ENCODE assay signal across 12 mouse cellular contexts in genomic region chr4:126228144-126228543, GRCm38 (mm10). TPM values are rescaled to one million over a fixed set of nuclear protein-coding genes. Genes with fewer than 3 reads are reported as not detected.
DNase-seq lines count a peak whose midpoint lies in the region; ATAC-seq and TF ChIP-seq lines count a peak whose summit lies in the region.
"Had no signal": no experiment of that assay in that cellular context is flagged by ENCODE, and none has a peak within 500 bp of the region (broad histone marks: within the 10 kb centered on the region; RNA-seq: fewer than 3 reads in every experiment).

No protein-coding gene starts in this region.

- TF ChIP-seq CTCF in liver, postnatal 0 days (IDR thresholded peaks at IDR 0.05; ENCODE audit: low read depth), result no peak

- peak; percentile 48 for DNase-seq in cerebellum, adult 9-10 months
- DNase-seq in cerebellum, postnatal 14 days, result no peak
- DNase-seq in heart, adult 9 months (ENCODE audit: low spot score in 2 of 2), result no peak
- DNase-seq in liver, postnatal 0 days, result no peak
- no peak for DNase-seq in spleen, postnatal 14 days (ENCODE audit: low spot score in 2 of 2)
- DNase-seq: liver had no signal

- H3K9me3 ChIP-seq in heart, embryonic 14.5 days (ENCODE audit: control insufficient read depth, low read length), result no peaks in the 10 kb centered on the region
- H3K9me3 ChIP-seq in liver, postnatal 0 days (ENCODE audit: low read length), result no peaks in the 10 kb centered on the region
- H3K9me3 ChIP-seq in liver, embryonic 12.5 days (replicated peaks), result no peaks in the 10 kb centered on the region
- H3K9me3 ChIP-seq: embryonic facial prominence, embryonic 13.5 days; G1E had no signal

- no peak for ATAC-seq in heart, embryonic 14.5 days (ENCODE audit: insufficient number of reproducible peaks, insufficient read depth, low FRiP score, low read depth)
- no peak for ATAC-seq in liver, postnatal 0 days
- ATAC-seq in liver, embryonic 12.5 days, result no peak
- ATAC-seq: inflammation-experienced regulatory T-cells, adult 6 months had no signal

- no peaks in the 10 kb centered on the region for H3K27me3 ChIP-seq in heart, embryonic 14.5 days (ENCODE audit: control insufficient read depth, insufficient read depth, low read length)
- no peaks in the 10 kb centered on the region for H3K27me3 ChIP-seq in liver, postnatal 0 days (ENCODE audit: insufficient read depth, low read length)
- H3K27me3 ChIP-seq in liver, embryonic 12.5 days (replicated peaks), result peaks cover 15% of the 10 kb centered on the region; the same call in 1 of the 2 replicates
- H3K27me3 ChIP-seq in myocyte (ENCODE audit: control insufficient read depth, insufficient read depth, insufficient read length), result no peaks in the 10 kb centered on the region
- H3K27me3 ChIP-seq: embryonic facial prominence, embryonic 13.5 days had no signal

- no peak for TF ChIP-seq POLR2A in myocyte (IDR thresholded peaks at IDR 0.05; ENCODE audit: insufficient read length, low read depth)

- peaks cover 0 to 7% of the 10 kb centered on the region in 2 experiments; a peak in 1 of 4 replicates for H3K4me1 ChIP-seq in heart, embryonic 14.5 days (ENCODE audit: control insufficient read depth in 2 of 2, insufficient read depth in 2 of 2, low read length in 2 of 2)
- H3K4me1 ChIP-seq in liver, postnatal 0 days (ENCODE audit: insufficient read depth), result peaks cover 5% of the 10 kb centered on the region; the same call in 1 of the 2 replicates
- H3K4me1 ChIP-seq in liver, embryonic 12.5 days, result no peaks in the 10 kb centered on the region

- TF ChIP-seq EP300 in liver, postnatal 0 days (IDR thresholded peaks at IDR 0.05; ENCODE audit: low read depth), result no peak

- no peak overlapping the region for H3ac ChIP-seq in myocyte (ENCODE audit: control insufficient read depth, insufficient read length)

- WGBS in heart, embryonic 14.5 days, result 35% methylated on average over 5 of the region's 5 CpGs
- WGBS in liver, postnatal 0 days (ENCODE audit: insufficient replicate concordance), result 40% methylated on average over 5 of the region's 5 CpGs
- 41% methylated on average over 5 of the region's 5 CpGs for WGBS in liver, embryonic 12.5 days (ENCODE audit: insufficient replicate concordance)

- H3K4me3 ChIP-seq in heart, embryonic 14.5 days (ENCODE audit: control insufficient read depth in 1 of 2, insufficient read depth in 1 of 2, low read depth in 1 of 2, low read length in 2 of 2), result no peak overlapping the region
- no peak overlapping the region for H3K4me3 ChIP-seq in liver, postnatal 0 days (ENCODE audit: low read depth, low read length)
- H3K4me3 ChIP-seq in liver, embryonic 12.5 days, result no peak overlapping the region
- H3K4me3 ChIP-seq in myocyte, result peak overlapping the region; percentile 0

- no peak overlapping the region for H3K9ac ChIP-seq in heart, embryonic 14.5 days (ENCODE audit: low read length)
- H3K9ac ChIP-seq in liver, postnatal 0 days (replicated peaks), result no peak overlapping the region
- no peak overlapping the region for H3K9ac ChIP-seq in liver, embryonic 12.5 days

- H3K36me3 ChIP-seq in heart, embryonic 14.5 days (ENCODE audit: control insufficient read depth, insufficient read depth, low read length), result peaks cover 35% of the 10 kb centered on the region
- H3K36me3 ChIP-seq in liver, postnatal 0 days (replicated peaks; ENCODE audit: insufficient read depth, low read length), result peaks cover 20% of the 10 kb centered on the region
- H3K36me3 ChIP-seq in liver, embryonic 12.5 days, result peaks cover 25% of the 10 kb centered on the region
- peaks cover 32% of the 10 kb centered on the region for H3K36me3 ChIP-seq in myocyte (ENCODE audit: control insufficient read depth, insufficient read depth)

- 0 out of 4 replicates have a peak overlapping the region, but pooled peaks have one; percentile 9 to 64 for H3K27ac ChIP-seq in heart, embryonic 14.5 days (replicated peaks in 1 of 2; ENCODE audit: control insufficient read depth in 1 of 2, insufficient read depth in 1 of 2, low read depth in 2 of 2, low read length in 2 of 2)
- H3K27ac ChIP-seq in liver, postnatal 0 days (ENCODE audit: low read depth), result peak overlapping the region; percentile 22; the same call in 1 of the 2 replicates
- no peak overlapping the region for H3K27ac ChIP-seq in liver, embryonic 12.5 days

- H3K4me2 ChIP-seq in heart, embryonic 14.5 days (ENCODE audit: low read length), result no peak overlapping the region
- no peak overlapping the region for H3K4me2 ChIP-seq in liver, postnatal 0 days (ENCODE audit: low read depth, low read length)
- H3K4me2 ChIP-seq in liver, embryonic 12.5 days, result no peak overlapping the region
- peak overlapping the region; percentile 76 for H3K4me2 ChIP-seq in myocyte (ENCODE audit: low read depth)

- H3K79me2 ChIP-seq in myocyte (ENCODE audit: control insufficient read depth, insufficient read depth), result no peaks in the 10 kb centered on the region

TF ChIP-seq in myocyte, 11 proteins besides CTCF, POLR2A, EP300 and RAD21:
- TF ChIP-seq CEBPB (IDR thresholded peaks at IDR 0.05; ENCODE audit: insufficient read depth, poor library complexity, severe bottlenecking), result no peak
- TF ChIP-seq E2F4 (IDR thresholded peaks at IDR 0.05; ENCODE audit: insufficient read depth), result no peak
- TF ChIP-seq TCF12 (IDR thresholded peaks at IDR 0.05; ENCODE audit: insufficient read depth, poor library complexity, severe bottlenecking), result no peak
- peak; percentile 91 for TF ChIP-seq POLR2AphosphoS2 (IDR thresholded peaks at IDR 0.05; ENCODE audit: insufficient read length, low read depth)
- TF ChIP-seq MYOD1 (IDR thresholded peaks at IDR 0.05; ENCODE audit: control insufficient read depth in 1 of 3, insufficient read length in 2 of 3, low read depth in 2 of 3), result no peak
TF ChIP-seq in myocyte: peak in this region for 1.

RNA-seq across cellular contexts. Expression of gene Thrap3, which starts 25.6 kb away (rescaled TPM):
- polyA plus RNA-seq in heart, embryonic 14.5 days (2014; fragmentation: Nextera tagmentation; extraction: Ambion mirVana), result 132 and 148 TPM in 2 replicates
- 47.8 and 62.4 TPM in 2 replicates for polyA plus RNA-seq in liver, postnatal 0 days (2015; fragmentation: Nextera tagmentation; extraction: Ambion mirVana)
- 162 and 163 TPM in 2 replicates for polyA plus RNA-seq in liver, embryonic 12.5 days (2016; fragmentation: Nextera tagmentation; extraction: Ambion mirVana)
- polyA plus RNA-seq in myocyte (2012; fragmentation: generic; extraction: Trizol), result 56.6 TPM

RNA-seq across cellular contexts. Expression of gene Map7d1, which starts 28.0 kb away (rescaled TPM):
- polyA plus RNA-seq in heart, embryonic 14.5 days (2014; fragmentation: Nextera tagmentation; extraction: Ambion mirVana), result 41.8 and 46.8 TPM in 2 replicates
- 7.2 and 10.0 TPM in 2 replicates for polyA plus RNA-seq in liver, postnatal 0 days (2015; fragmentation: Nextera tagmentation; extraction: Ambion mirVana)
- polyA plus RNA-seq in liver, embryonic 12.5 days (2016; fragmentation: Nextera tagmentation; extraction: Ambion mirVana), result 20.9 and 23.3 TPM in 2 replicates
- 236 TPM for polyA plus RNA-seq in myocyte (2012; fragmentation: generic; extraction: Trizol)

RNA-seq across cellular contexts. Expression of gene Trappc3, which starts 34.0 kb away (rescaled TPM):
- polyA plus RNA-seq in heart, embryonic 14.5 days (2014; fragmentation: Nextera tagmentation; extraction: Ambion mirVana), result 17.8 and 30.5 TPM in 2 replicates
- polyA plus RNA-seq in liver, postnatal 0 days (2015; fragmentation: Nextera tagmentation; extraction: Ambion mirVana), result 39.0 and 39.2 TPM in 2 replicates
- polyA plus RNA-seq in liver, embryonic 12.5 days (2016; fragmentation: Nextera tagmentation; extraction: Ambion mirVana), result 43.7 and 44.0 TPM in 2 replicates
- polyA plus RNA-seq in myocyte (2012; fragmentation: generic; extraction: Trizol), result 84.1 TPM

RNA-seq across cellular contexts. Expression of gene Col8a2, which starts 58.4 kb away (rescaled TPM):
- polyA plus RNA-seq in heart, embryonic 14.5 days (2014; fragmentation: Nextera tagmentation; extraction: Ambion mirVana), result 3.8 and 4.8 TPM in 2 replicates
- polyA plus RNA-seq in liver, postnatal 0 days (2015; fragmentation: Nextera tagmentation; extraction: Ambion mirVana), result 0.25 and 0.26 TPM in 2 replicates
- 1.8 and 2.3 TPM in 2 replicates for polyA plus RNA-seq in liver, embryonic 12.5 days (2016; fragmentation: Nextera tagmentation; extraction: Ambion mirVana)
- 0.06 TPM for polyA plus RNA-seq in myocyte (2012; fragmentation: generic; extraction: Trizol)
- polyA plus RNA-seq: G1E; inflammation-experienced regulatory T-cells, adult 6 months had no signal
